ENCODE assay signal across 17 mouse cellular contexts in the genomic region with DNA sequence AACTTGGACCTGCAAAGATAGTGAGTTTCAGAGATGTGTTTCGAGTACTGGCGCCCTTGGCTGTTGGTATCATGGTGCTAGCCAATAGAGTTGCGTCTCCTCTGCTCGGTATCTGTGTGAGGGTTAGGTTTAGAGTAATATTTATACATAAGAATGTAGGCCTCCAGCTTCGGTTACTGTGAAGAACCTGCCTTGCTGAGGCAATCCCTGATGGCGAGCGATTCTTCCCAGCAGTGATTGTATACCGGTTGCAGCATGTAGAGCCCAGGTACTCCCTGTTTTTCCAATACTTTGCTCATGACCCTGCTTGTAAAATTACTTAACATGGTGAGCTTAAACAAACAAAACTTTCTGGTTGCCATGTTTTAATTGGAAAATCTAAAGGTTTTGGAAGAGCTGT. TPM values are rescaled to one million over a fixed set of nuclear protein-coding genes. Genes with fewer than 3 reads are reported as not detected.
A peak's percentile ranks its signal among the peaks of the same experiment; 100 is the strongest.
DNase-seq lines count a peak whose midpoint lies in the region; ATAC-seq lines count a peak whose summit lies in the region.
"Had no signal": no experiment of that assay in that cellular context is flagged by ENCODE, and none has a peak within 500 bp of the region (broad histone marks: within the 10 kb centered on the region; RNA-seq: fewer than 3 reads in every experiment).

No protein-coding gene starts in this region.

- WGBS in hindbrain, embryonic 10.5 days, result 94% methylated on average over 8 of the region's 8 CpGs
- 95% methylated on average over 8 of the region's 8 CpGs for WGBS in hindbrain, embryonic 16.5 days
- 94% methylated on average over 8 of the region's 8 CpGs for WGBS in neural tube, embryonic 12.5 days

- H3K27ac ChIP-seq in hindbrain, embryonic 10.5 days, result no peak overlapping the region
- H3K27ac ChIP-seq in hindbrain, embryonic 16.5 days (ENCODE audit: low read depth, low read length), result no peak overlapping the region
- H3K27ac ChIP-seq in neural tube, embryonic 12.5 days, result no peak overlapping the region
- H3K27ac ChIP-seq: macrophage; stomach, embryonic 15.5 days had no signal

- H3K36me3 ChIP-seq in erythroblast, embryonic 14.5 days (ENCODE audit: control insufficient read depth), result peaks cover 64% of the 10 kb centered on the region
- H3K36me3 ChIP-seq in hindbrain, embryonic 10.5 days, result peaks cover 43% of the 10 kb centered on the region
- H3K36me3 ChIP-seq in hindbrain, embryonic 16.5 days (ENCODE audit: control insufficient read depth, insufficient read depth, low read length), result peaks cover 21% of the 10 kb centered on the region
- H3K36me3 ChIP-seq in neural tube, embryonic 12.5 days, result peaks cover 29% of the 10 kb centered on the region

- no peaks in the 10 kb centered on the region for H3K9me3 ChIP-seq in erythroblast, embryonic 14.5 days (ENCODE audit: control insufficient read depth, low read length)
- H3K9me3 ChIP-seq in hindbrain, embryonic 10.5 days, result 0 out of 2 replicates have a peak, but pooled peaks cover 2% of the 10 kb centered on the region
- no peaks in the 10 kb centered on the region for H3K9me3 ChIP-seq in hindbrain, embryonic 16.5 days (ENCODE audit: control insufficient read depth, low read length)
- H3K9me3 ChIP-seq in neural tube, embryonic 12.5 days, result no peaks in the 10 kb centered on the region
- H3K9me3 ChIP-seq: stomach, embryonic 15.5 days had no signal

- no peak for DNase-seq in hindbrain, embryonic 10.5 days (ENCODE audit: low spot score)
- no peak for DNase-seq in neural tube, embryonic 10.5 days (ENCODE audit: extremely low spot score, low spot score)
- no peak for DNase-seq in frontal cortex, adult 2 months (ENCODE audit: extremely low spot score in 1 of 2, low spot score in 1 of 2)
- DNase-seq: adrenal gland, postnatal 14 days; cerebellum, adult 9-11 months; kidney, adult 8-10 months; kidney, postnatal 4 days; lung, adult 2 months; spleen, adult 18-20 months had no signal

- no peak for ATAC-seq in erythroblast, adult 5-6 weeks (replicated peaks; ENCODE audit: low FRiP score, poor library complexity, severe bottlenecking)
- ATAC-seq in hindbrain, embryonic 16.5 days, result no peak
- no peak for ATAC-seq in neural tube, embryonic 12.5 days (ENCODE audit: low FRiP score, low read depth)
- no peak for ATAC-seq in cerebellum, adult (ENCODE audit: insufficient number of reproducible peaks, low FRiP score, low TSS enrichment)

- H3K27me3 ChIP-seq in erythroblast, embryonic 14.5 days (ENCODE audit: control insufficient read depth), result no peaks in the 10 kb centered on the region
- H3K27me3 ChIP-seq in hindbrain, embryonic 10.5 days (ENCODE audit: insufficient read depth, poor library complexity, severe bottlenecking), result no peaks in the 10 kb centered on the region
- H3K27me3 ChIP-seq in hindbrain, embryonic 16.5 days (replicated peaks; ENCODE audit: control insufficient read depth, insufficient read depth, low read length), result no peaks in the 10 kb centered on the region
- H3K27me3 ChIP-seq in neural tube, embryonic 12.5 days (replicated peaks), result no peaks in the 10 kb centered on the region
- H3K27me3 ChIP-seq: CH12.LX; stomach, embryonic 15.5 days had no signal

- H3K4me3 ChIP-seq in erythroblast, embryonic 14.5 days (replicated peaks), result peak overlapping the region; percentile 78
- H3K4me3 ChIP-seq in hindbrain, embryonic 10.5 days, result peak overlapping the region; percentile 72; the same call in 1 of the 2 replicates
- no peak overlapping the region for H3K4me3 ChIP-seq in hindbrain, embryonic 16.5 days (ENCODE audit: low read length)
- no peak overlapping the region for H3K4me3 ChIP-seq in neural tube, embryonic 12.5 days
- H3K4me3 ChIP-seq: stomach, embryonic 15.5 days had no signal

- H3K4me1 ChIP-seq in erythroblast, embryonic 14.5 days (ENCODE audit: control insufficient read depth), result peaks cover 53% of the 10 kb centered on the region
- H3K4me1 ChIP-seq in hindbrain, embryonic 10.5 days (replicated peaks), result peaks cover 24% of the 10 kb centered on the region
- peaks cover 23% of the 10 kb centered on the region for H3K4me1 ChIP-seq in hindbrain, embryonic 16.5 days (ENCODE audit: control insufficient read depth, insufficient read depth, low read depth, low read length)
- H3K4me1 ChIP-seq in neural tube, embryonic 12.5 days, result peaks cover 13% of the 10 kb centered on the region
- H3K4me1 ChIP-seq: stomach, embryonic 15.5 days had no signal

- H3K4me2 ChIP-seq in hindbrain, embryonic 16.5 days (ENCODE audit: low read length), result no peak overlapping the region; the same call in 1 of the 2 replicates
- peak overlapping the region; percentile 68; the same call in 1 of the 2 replicates for H3K4me2 ChIP-seq in neural tube, embryonic 12.5 days (replicated peaks)

- no peak overlapping the region for H3K9ac ChIP-seq in hindbrain, embryonic 16.5 days (ENCODE audit: low read depth, low read length)
- H3K9ac ChIP-seq in neural tube, embryonic 12.5 days, result no peak overlapping the region
- H3K9ac ChIP-seq: stomach, embryonic 15.5 days had no signal

RNA-seq across cellular contexts. Expression of a gene that starts 2.3 kb away (rescaled TPM):
- 4.0 and 4.8 TPM in 2 replicates for polyA plus RNA-seq in erythroblast, embryonic 14.5 days (2012)
- 64.4 and 67.6 TPM in 2 replicates for total RNA-seq in erythroblast, adult 5-6 weeks (2015; ENCODE audit: low replicate concordance)
- total RNA-seq in erythroblast, adult 5-6 weeks (2017; ENCODE audit: low replicate concordance), result 118 and 166 TPM in 2 replicates
- polyA plus RNA-seq in hindbrain, embryonic 10.5 days (2016; fragmentation: Nextera tagmentation; extraction: Ambion mirVana), result 114 and 127 TPM in 2 replicates
- polyA plus RNA-seq in hindbrain, embryonic 16.5 days (2015; fragmentation: Nextera tagmentation; extraction: Ambion mirVana), result 148 and 153 TPM in 2 replicates
- polyA plus RNA-seq in neural tube, embryonic 12.5 days (2016; fragmentation: Nextera tagmentation; extraction: Ambion mirVana), result 138 TPM in 2 replicates
- 28.4 and 32.9 TPM in 2 replicates for polyA plus RNA-seq in frontal cortex, adult 2 months (2012; rRNA removed)

Comparison
In these comparisons a context has a peak if more than half of its experiments do, and no peak if none do; other contexts are left out.
1. H3K4me3 ChIP-seq: peak in erythroblast, embryonic 14.5 days (single experiment) and hindbrain, embryonic 10.5 days (single experiment); none in hindbrain, embryonic 16.5 days (single experiment) and neural tube, embryonic 12.5 days (single experiment).